Comparison of ENCODE assay signal across 26 mouse cellular contexts in genomic region chr17:14507111-14507510, GRCm38 (mm10).
"Had no signal": no experiment of that assay in that cellular context is flagged by ENCODE, and none has a peak within 500 bp of the region (broad histone marks: within the 10 kb centered on the region; RNA-seq: fewer than 3 reads in every experiment).

No protein-coding gene starts in this region.

- H3K4me1 ChIP-seq: forebrain, embryonic 10.5 days; forebrain, embryonic 12.5 days; forebrain, embryonic 13.5 days; forebrain, embryonic 15.5 days had no signal

- H3K9me3 ChIP-seq: embryonic facial prominence, embryonic 10.5 days; embryonic facial prominence, embryonic 12.5 days; embryonic facial prominence, embryonic 13.5 days; embryonic facial prominence, embryonic 15.5 days; forebrain, embryonic 10.5 days; forebrain, embryonic 12.5 days; forebrain, embryonic 13.5 days; forebrain, embryonic 15.5 days had no signal

- DNase-seq: cerebellum, adult 2 months; cerebellum, adult 8-10 months; cerebellum, adult 9-10 months; cerebellum, adult 9-11 months; cerebellum, postnatal 10 days; cerebellum, postnatal 14 days; cerebellum, postnatal 25 days; cerebellum, postnatal 36 days; embryo, embryonic 11 days; forebrain, postnatal 0 days; gastrocnemius, adult 2 months; gastrocnemius, postnatal 10 days; gastrocnemius, postnatal 14 days; gastrocnemius, postnatal 25 days; gastrocnemius, postnatal 36 days; heart, adult 18-20 months; heart, adult 2 months had no signal

- H3K4me3 ChIP-seq: embryonic facial prominence, embryonic 10.5 days; embryonic facial prominence, embryonic 12.5 days; embryonic facial prominence, embryonic 13.5 days; embryonic facial prominence, embryonic 15.5 days; erythroblast, embryonic 14.5 days; forebrain, embryonic 10.5 days; forebrain, embryonic 12.5 days; forebrain, embryonic 13.5 days; forebrain, embryonic 15.5 days; gastrocnemius, adult 2 months; heart, adult 2 months had no signal

- H3K27me3 ChIP-seq: embryonic facial prominence, embryonic 12.5 days; embryonic facial prominence, embryonic 13.5 days; embryonic facial prominence, embryonic 15.5 days; forebrain, embryonic 12.5 days; forebrain, embryonic 13.5 days; forebrain, embryonic 15.5 days had no signal

- H3K27ac ChIP-seq: embryonic facial prominence, embryonic 10.5 days; embryonic facial prominence, embryonic 12.5 days; embryonic facial prominence, embryonic 13.5 days; embryonic facial prominence, embryonic 15.5 days; forebrain, embryonic 10.5 days; forebrain, embryonic 12.5 days; forebrain, embryonic 13.5 days; forebrain, embryonic 15.5 days; gastrocnemius, adult 2 months; heart, adult 2 months had no signal

- H3K36me3 ChIP-seq: embryonic facial prominence, embryonic 10.5 days; embryonic facial prominence, embryonic 12.5 days; embryonic facial prominence, embryonic 13.5 days; embryonic facial prominence, embryonic 15.5 days; forebrain, embryonic 10.5 days; forebrain, embryonic 12.5 days; forebrain, embryonic 15.5 days had no signal
